Mouse (Mus musculus): ENCODE data around the gene Rtn3.

- TF ChIP-seq GATA1 (IDR thresholded peaks at IDR 0.05; ENCODE audit: low read length) (no peak), TAL1 (IDR thresholded peaks at IDR 0.05; ENCODE audit: low read length) (no peak)
Observed at GRCm38 (mm10) chr19:7416834-7417735, 66.0 kb downstream of the Rtn3 start, which contains the start of gene 2700081O15Rik.
